Mouse (Mus musculus): Measurements from ENCODE around the gene Chaf1a. TPM values are rescaled to one million over a fixed set of nuclear protein-coding genes. Genes with fewer than 3 reads are reported as not detected.
A peak's percentile ranks its signal among the peaks of the same experiment; 100 is the strongest.
"Not testable (repeated sequence)": the region's sequence is repeated elsewhere in the genome, so short reads cannot be mapped to it uniquely, and the experiment has no call there.

The Chaf1a gene
- polyA plus RNA-seq, 1 experiment from 2014 or later = 30.8 TPM

GRCm38 (mm10) chr17:56054938-56055337, 14.7 kb downstream of the Chaf1a start:
- H3K4me1 ChIP-seq = no peaks in the 10 kb centered on the region
- no peak for ATAC-seq (replicated peaks; ENCODE audit: low FRiP score)

GRCm38 (mm10) chr17:56055945-56056678, 15.9 kb downstream of the Chaf1a start:
- Histone ChIP-seq H3K4me2 (no peak overlapping the region), H3K4me1 (no peaks in the 10 kb centered on the region), H3K27me3 (no peaks in the 10 kb centered on the region), H3K9me3 (replicated peaks) (no peaks in the 10 kb centered on the region), H3K36me3 (peaks cover 94% of the 10 kb centered on the region), H3K4me3 (replicated peaks) (no peak overlapping the region), H3K9ac (no peak overlapping the region), H3K27ac (no peak overlapping the region)
- no peak for ATAC-seq (replicated peaks; ENCODE audit: low FRiP score)
- WGBS = 74% methylated on average over 4 of the region's 4 CpGs

More at GRCm38 (mm10) chr17:56054938-56055337, 14.7 kb downstream of the Chaf1a start:
- no peak overlapping the region for H3K9ac ChIP-seq
- no peak overlapping the region for H3K4me3 ChIP-seq (replicated peaks)
- H3K4me2 ChIP-seq = no peak overlapping the region
- H3K27me3 ChIP-seq = no peaks in the 10 kb centered on the region
- H3K9me3 ChIP-seq (replicated peaks) = no peaks in the 10 kb centered on the region
- H3K36me3 ChIP-seq = peaks cover 92% of the 10 kb centered on the region
- H3K27ac ChIP-seq = no peak overlapping the region

- 87% methylated on average over 11 of the region's 11 CpGs for WGBS
- peaks cover 95% of the 10 kb centered on the region for H3K36me3 ChIP-seq
- no peaks in the 10 kb centered on the region for H3K27me3 ChIP-seq
- H3K9ac ChIP-seq = no peak overlapping the region
- ATAC-seq (replicated peaks; ENCODE audit: low FRiP score) = no peak
- H3K4me2 ChIP-seq = no peak overlapping the region
- no peak overlapping the region for H3K27ac ChIP-seq
- H3K9me3 ChIP-seq (replicated peaks) = no peaks in the 10 kb centered on the region
- no peak overlapping the region for H3K4me3 ChIP-seq (replicated peaks)
- no peaks in the 10 kb centered on the region for H3K4me1 ChIP-seq
These were observed 17.3 kb downstream of the Chaf1a start for GRCm38 (mm10) chr17:56057381-56058120.

- Histone ChIP-seq H3K4me1 (no peaks in the 10 kb centered on the region), H3K27ac (no peak overlapping the region), H3K4me3 (replicated peaks) (no peak overlapping the region), H3K36me3 (peaks cover 100% of the 10 kb centered on the region), H3K4me2 (no peak overlapping the region), H3K9me3 (replicated peaks) (no peaks in the 10 kb centered on the region), H3K27me3 (no peaks in the 10 kb centered on the region), H3K9ac (no peak overlapping the region)
- no peak for ATAC-seq (replicated peaks; ENCODE audit: low FRiP score)
- WGBS = 96% methylated on average over 7 of the region's 7 CpGs
These were observed 21.8 kb downstream of the Chaf1a start for GRCm38 (mm10) chr17:56062081-56062480.

- H3K4me2 ChIP-seq; H3K27ac ChIP-seq; H3K27me3 ChIP-seq; ATAC-seq (replicated peaks; ENCODE audit: low FRiP score); H3K9me3 ChIP-seq (replicated peaks); H3K4me3 ChIP-seq (replicated peaks); H3K4me1 ChIP-seq; H3K9ac ChIP-seq: not testable (repeated sequence)
- 79% methylated on average over 6 of the region's 6 CpGs for WGBS
- H3K36me3 ChIP-seq = peaks cover 100% of the 10 kb centered on the region
These were observed 25.5 kb downstream of the Chaf1a start for GRCm38 (mm10) chr17:56065715-56066114.

- H3K27ac ChIP-seq = no peak overlapping the region
- ATAC-seq (replicated peaks; ENCODE audit: low FRiP score) = no peak
- H3K36me3 ChIP-seq = peaks cover 100% of the 10 kb centered on the region
- no peaks in the 10 kb centered on the region for H3K27me3 ChIP-seq
- no peak overlapping the region for H3K4me2 ChIP-seq
- H3K4me3 ChIP-seq (replicated peaks) = no peak overlapping the region
- no peak overlapping the region for H3K9ac ChIP-seq
- H3K9me3 ChIP-seq (replicated peaks) = no peaks in the 10 kb centered on the region
- H3K4me1 ChIP-seq = no peaks in the 10 kb centered on the region
These were observed 26.2 kb downstream of the Chaf1a start for GRCm38 (mm10) chr17:56066451-56066850.

- H3K9me3 ChIP-seq (replicated peaks) = no peaks in the 10 kb centered on the region
- no peak overlapping the region for H3K27ac ChIP-seq
- H3K4me3 ChIP-seq (replicated peaks) = no peak overlapping the region
- WGBS = 96% methylated on average over 14 of the region's 14 CpGs
- peaks cover 14% of the 10 kb centered on the region for H3K4me1 ChIP-seq
- H3K9ac ChIP-seq = no peak overlapping the region
- no peaks in the 10 kb centered on the region for H3K27me3 ChIP-seq
- ATAC-seq (replicated peaks; ENCODE audit: low FRiP score) = no peak
- H3K4me2 ChIP-seq = no peak overlapping the region
- peaks cover 91% of the 10 kb centered on the region for H3K36me3 ChIP-seq
These were observed 28.8 kb downstream of the Chaf1a start for GRCm38 (mm10) chr17:56069066-56069465.

- no peak for ATAC-seq (replicated peaks; ENCODE audit: low FRiP score)
- H3K4me3 ChIP-seq (replicated peaks) = no peak overlapping the region
- H3K27me3 ChIP-seq = no peaks in the 10 kb centered on the region
- H3K36me3 ChIP-seq = peaks cover 70% of the 10 kb centered on the region
- no peaks in the 10 kb centered on the region for H3K9me3 ChIP-seq (replicated peaks)
- no peak overlapping the region for H3K9ac ChIP-seq
- H3K4me2 ChIP-seq = no peak overlapping the region
- H3K4me1 ChIP-seq = peaks cover 25% of the 10 kb centered on the region
- no peak overlapping the region for H3K27ac ChIP-seq
These were observed 30.9 kb downstream of the Chaf1a start for GRCm38 (mm10) chr17:56071126-56071525.

GRCm38 (mm10) chr17:56072243-56072642, 32.0 kb downstream of the Chaf1a start:
- H3K9ac ChIP-seq = no peak overlapping the region
- no peak overlapping the region for H3K4me3 ChIP-seq (replicated peaks)
- peaks cover 59% of the 10 kb centered on the region for H3K36me3 ChIP-seq
- no peaks in the 10 kb centered on the region for H3K9me3 ChIP-seq (replicated peaks)
- 94% methylated on average over 5 of the region's 5 CpGs for WGBS
- no peaks in the 10 kb centered on the region for H3K27me3 ChIP-seq
- peaks cover 25% of the 10 kb centered on the region for H3K4me1 ChIP-seq
- no peak overlapping the region for H3K27ac ChIP-seq
- no peak for ATAC-seq (replicated peaks; ENCODE audit: low FRiP score)
- no peak overlapping the region for H3K4me2 ChIP-seq

GRCm38 (mm10) chr17:56074097-56074826, 34.0 kb downstream of the Chaf1a start:
- H3K27ac ChIP-seq = peak overlapping the region; percentile 99
- no peaks in the 10 kb centered on the region for H3K9me3 ChIP-seq (replicated peaks)
- peaks cover 30% of the 10 kb centered on the region for H3K4me1 ChIP-seq
- WGBS = 7% methylated on average over 22 of the region's 22 CpGs
- peak; percentile 35 for ATAC-seq (replicated peaks; ENCODE audit: low FRiP score)
- peak overlapping the region; percentile 79 for H3K4me3 ChIP-seq (replicated peaks)
- peak overlapping the region; percentile 76 for H3K4me2 ChIP-seq
- H3K9ac ChIP-seq = peak overlapping the region; percentile 76
- no peaks in the 10 kb centered on the region for H3K27me3 ChIP-seq
- peaks cover 39% of the 10 kb centered on the region for H3K36me3 ChIP-seq

GRCm38 (mm10) chr17:56074827-56075208, 34.6 kb downstream of the Chaf1a start, which contains the start of gene Ubxn6:
Ubxn6 (minus strand) TSS chr17:56075028.
- Histone ChIP-seq H3K9ac (peak within 1 kb of the TSS; percentile 76), H3K9me3 (replicated peaks) (no peaks in the 10 kb centered on the region), H3K4me1 (peaks cover 30% of the 10 kb centered on the region), H3K4me2 (peak within 1 kb of the TSS; percentile 76), H3K36me3 (peaks cover 33% of the 10 kb centered on the region), H3K27me3 (no peaks in the 10 kb centered on the region), H3K27ac (peak within 1 kb of the TSS; percentile 99), H3K4me3 (replicated peaks) (peak within 1 kb of the TSS; percentile 79)
- under 1% methylated on average over 35 of the region's 35 CpGs for WGBS
- peak; percentile 61 for ATAC-seq (replicated peaks; ENCODE audit: low FRiP score)

- peaks cover 15% of the 10 kb centered on the region for H3K36me3 ChIP-seq
- no peaks in the 10 kb centered on the region for H3K27me3 ChIP-seq
- peaks cover 53% of the 10 kb centered on the region for H3K4me1 ChIP-seq
- H3K4me2 ChIP-seq = no peak overlapping the region
- H3K9ac ChIP-seq = no peak overlapping the region
- H3K4me3 ChIP-seq (replicated peaks) = no peak overlapping the region
- no peak overlapping the region for H3K27ac ChIP-seq
- ATAC-seq (replicated peaks; ENCODE audit: low FRiP score) = no peak
- 93% methylated on average over 5 of the region's 5 CpGs for WGBS
- H3K9me3 ChIP-seq (replicated peaks) = no peaks in the 10 kb centered on the region
These were observed 37.3 kb downstream of the Chaf1a start for GRCm38 (mm10) chr17:56077523-56077922.

Measured in kidney, embryonic 15.5 days (tissue).